Mouse (Mus musculus) cerebellum, adult 9-11 months (tissue): ENCODE results near the gene Syt2.
A peak's percentile ranks its signal among the peaks of the same experiment; 100 is the strongest.

Experiments used
- DNase-seq: peaks from one replicate; pipeline ENCODE4 v3.0.0; 2022

Syt2 gene

DNA sequence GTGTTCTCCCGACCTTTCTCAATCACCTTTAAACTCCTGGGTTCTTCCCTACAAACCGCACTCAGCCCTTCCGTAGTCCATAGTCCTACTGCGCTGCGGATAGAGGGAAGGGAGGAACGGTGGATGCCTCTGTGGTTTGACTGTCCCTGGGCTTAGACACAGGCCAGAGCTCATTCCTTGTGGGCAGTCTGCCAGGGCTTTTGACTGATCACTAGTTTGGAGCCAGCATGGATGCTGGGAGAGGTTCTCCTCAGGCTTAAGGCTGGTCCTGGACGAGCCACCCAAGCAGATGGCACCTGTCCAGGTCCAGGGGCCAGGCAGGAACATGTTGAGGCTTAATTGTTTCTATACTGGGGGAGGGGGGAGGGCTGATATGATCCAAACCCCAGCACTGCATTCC, 103.4 kb downstream of the Syt2 start:
- peak; percentile 85 for DNase-seq

DNA sequence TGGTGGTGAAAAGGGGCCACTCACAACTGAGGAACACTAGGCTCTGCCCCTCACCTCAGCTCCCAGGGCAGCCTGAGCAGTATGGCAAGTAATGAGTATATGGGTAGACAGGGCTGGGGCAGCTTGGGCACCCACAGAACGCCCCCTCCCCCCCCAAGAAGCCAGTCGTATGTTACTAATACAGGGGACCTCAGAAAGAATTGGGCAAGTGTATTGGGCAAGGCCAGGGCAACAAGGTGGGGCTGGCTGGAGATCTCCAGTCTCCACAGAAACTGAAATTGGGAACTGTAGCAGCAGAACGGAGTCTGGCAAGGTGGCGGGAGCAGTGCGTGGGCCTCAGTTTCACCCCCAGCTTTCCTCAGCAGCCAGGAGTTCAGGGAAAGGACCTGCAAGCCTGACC, 106.0 kb downstream of the Syt2 start:
- DNase-seq = peak; percentile 28

DNA sequence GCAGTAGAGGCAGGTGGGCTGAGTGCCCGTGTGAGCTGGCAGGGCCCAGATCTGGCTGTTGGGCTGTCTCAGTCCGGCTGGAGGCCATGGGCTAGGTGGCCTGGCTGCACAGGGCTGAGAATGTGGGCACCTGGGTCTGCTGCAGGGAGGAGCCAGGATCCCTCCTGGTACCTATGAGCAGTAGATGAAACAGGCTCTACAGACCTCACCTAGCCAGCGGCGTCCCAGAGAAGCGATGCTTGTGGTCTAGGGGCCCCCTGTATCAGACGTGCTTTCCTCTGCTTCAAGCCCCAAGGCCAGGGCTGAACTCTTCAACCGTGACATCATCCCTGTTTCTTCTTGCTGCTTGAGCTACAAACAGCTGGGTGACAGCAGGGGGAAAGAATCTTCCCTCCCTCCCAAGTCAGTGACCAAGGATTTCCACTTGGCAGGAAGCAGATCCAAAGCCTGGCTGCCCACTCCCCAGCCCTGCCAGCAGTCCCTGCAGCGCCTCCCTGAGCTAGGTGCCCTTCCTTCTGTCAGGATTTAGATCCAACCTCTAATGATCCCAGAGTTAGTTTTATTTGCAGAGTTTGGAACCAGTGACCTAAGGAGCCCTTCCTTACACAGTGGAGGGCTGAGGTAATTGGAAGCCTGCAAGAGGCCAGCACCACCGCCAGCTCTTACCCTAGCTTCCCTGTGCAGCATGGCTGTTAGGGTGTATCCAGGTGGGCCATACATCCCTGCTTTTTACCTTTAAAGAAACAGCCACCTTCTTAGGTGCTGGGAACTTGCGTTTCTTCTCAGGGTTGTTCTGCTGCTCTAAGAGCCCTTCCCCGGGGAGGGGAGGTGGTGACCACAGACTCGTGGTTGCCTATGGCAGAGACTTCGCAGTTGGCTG, 107.5 kb downstream of the Syt2 start:
- peak; percentile 65 for DNase-seq

DNA sequence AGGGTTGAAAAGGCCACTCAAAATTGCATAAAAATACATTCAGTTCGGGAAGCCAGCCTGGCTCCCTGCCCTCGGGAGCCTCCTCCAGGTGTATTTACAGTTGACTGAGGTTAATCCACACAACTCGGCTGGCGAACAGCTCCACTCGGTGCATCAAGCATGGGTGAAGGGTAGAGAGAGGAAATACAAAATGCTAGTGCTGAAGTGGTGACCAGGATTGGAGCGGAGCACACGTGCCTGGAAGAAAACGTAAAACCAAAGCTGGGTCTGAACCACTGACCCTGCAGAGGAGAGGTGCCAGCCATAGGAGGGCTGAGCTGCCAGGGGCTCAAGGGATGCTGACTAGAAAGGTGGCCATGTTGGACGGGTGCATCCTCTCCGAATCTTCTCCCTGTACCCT, 108.3 kb downstream of the Syt2 start:
- peak; percentile 30 for DNase-seq

DNA sequence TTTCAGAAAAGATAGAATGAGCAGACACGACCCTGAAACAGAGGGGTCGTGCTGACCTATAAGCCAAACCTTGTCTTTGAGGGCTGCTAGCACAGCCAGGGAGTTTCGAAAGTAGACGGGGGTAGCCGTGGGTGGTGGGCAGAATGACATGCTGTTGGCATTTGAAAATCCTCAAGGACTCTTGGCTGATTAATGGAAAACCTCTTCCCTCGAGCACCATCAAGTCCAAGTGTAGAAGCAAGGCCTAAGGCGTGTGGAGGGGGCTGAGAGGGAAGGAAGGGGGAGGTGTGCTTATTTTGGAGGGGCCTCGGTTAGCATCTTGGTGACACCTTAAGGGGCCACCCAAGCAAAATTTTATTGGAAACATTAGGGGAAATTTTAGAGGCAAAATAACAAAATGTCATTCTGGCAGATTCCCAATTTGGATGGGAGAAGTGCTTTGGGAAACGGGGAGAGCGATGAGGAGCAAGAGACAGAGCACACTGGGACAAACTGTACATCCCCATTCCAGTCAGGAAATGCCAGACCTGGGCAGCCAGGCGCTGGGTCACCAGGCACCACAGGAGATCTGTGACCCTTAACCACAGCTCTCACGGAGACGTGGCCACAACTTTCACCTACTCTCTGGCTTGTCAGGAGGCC, 109.2 kb downstream of the Syt2 start:
- peak; percentile 55 for DNase-seq

DNA sequence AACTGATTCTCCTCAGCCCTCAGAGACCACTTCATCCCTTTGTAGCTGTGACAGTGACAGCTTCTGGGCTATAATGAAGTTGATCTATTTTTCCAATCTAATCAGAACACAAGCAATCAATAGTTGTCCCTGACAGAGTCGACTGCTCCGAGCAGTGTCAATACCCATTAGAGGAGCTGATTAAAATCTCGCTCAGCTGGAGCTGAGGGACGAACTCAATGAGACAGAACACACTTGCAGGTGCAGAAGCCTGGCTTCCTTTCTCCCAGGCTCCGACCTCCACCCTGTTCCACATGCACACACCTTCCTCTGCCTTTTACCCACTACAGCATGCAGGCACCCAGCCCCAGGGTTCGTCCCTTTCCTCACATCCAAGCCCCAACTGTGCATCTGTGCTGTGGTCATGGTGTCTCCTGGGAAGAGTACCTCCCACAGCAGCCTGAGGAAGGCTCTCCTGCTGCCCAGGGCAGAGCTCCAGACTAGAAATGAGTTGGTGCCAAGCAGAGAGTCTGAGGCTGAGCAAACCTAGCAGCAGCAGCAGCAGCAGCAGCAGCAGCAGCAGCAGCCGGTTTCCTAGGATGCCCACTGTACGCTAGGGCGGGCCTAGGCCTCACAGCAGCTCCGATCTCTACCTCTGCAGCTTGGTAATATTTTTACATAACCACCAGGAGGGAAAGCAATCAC, 109.9 kb downstream of the Syt2 start:
- DNase-seq = peak; percentile 54

DNA sequence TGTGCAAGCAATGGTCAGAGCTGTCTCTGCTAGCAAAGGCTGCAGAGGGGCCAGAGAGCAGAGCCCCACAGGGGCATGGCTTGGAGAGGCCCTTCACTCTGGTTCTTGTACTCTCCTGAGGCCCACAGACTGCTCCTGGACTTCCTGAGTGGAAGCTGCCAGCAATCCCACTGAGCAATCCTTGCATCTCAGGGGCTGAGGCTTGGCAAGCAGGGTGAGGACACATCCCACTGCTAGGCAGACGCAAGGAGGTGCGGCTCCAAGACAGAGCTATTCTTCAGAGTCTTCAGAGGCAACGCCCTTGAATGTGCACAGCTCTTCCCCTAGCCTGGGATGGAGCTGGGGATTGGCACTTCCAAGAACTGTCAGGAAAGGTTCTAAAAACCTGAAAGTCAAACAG, 110.8 kb downstream of the Syt2 start:
- peak; percentile 69 for DNase-seq

DNA sequence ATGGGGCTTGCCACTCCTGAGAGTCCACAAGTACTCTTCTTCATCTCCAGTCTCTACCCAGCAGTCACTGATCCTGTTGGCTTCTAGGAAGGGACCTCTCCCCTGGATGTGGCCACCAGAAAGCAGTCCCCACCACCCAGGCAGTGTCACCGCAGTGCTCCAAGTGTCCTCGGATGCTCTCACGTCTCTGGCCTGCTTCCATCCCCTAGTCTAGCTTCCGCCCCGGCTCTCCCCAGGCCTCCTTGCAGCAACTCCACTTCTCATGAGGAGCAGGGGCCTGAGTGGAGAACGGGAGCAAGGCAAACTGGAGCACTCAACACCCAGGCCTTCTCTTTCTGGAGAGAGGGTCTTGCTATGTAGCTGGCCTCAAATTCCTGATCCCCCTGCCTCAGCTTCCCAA, 112.7 kb downstream of the Syt2 start:
- peak; percentile 37 for DNase-seq

DNA sequence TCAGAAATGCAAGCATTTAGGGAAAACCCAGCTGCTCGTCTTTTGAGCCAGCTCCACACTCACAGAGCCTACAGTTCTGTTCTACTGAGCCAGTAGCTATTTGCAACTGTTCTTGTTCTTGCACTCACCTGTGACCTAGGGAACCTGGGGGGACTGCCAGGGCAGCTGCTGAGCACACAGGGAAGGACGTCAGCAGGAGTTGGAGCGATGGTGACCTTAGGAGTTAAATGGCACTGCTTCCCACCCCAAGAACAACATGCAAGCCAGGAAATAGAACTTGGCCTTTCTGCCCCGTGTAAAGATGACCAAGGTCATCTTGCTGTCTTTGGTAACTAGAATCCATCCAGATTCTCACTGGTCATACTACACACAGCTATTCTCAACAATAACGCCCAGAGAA, 114.2 kb downstream of the Syt2 start:
- DNase-seq = no peak

DNA sequence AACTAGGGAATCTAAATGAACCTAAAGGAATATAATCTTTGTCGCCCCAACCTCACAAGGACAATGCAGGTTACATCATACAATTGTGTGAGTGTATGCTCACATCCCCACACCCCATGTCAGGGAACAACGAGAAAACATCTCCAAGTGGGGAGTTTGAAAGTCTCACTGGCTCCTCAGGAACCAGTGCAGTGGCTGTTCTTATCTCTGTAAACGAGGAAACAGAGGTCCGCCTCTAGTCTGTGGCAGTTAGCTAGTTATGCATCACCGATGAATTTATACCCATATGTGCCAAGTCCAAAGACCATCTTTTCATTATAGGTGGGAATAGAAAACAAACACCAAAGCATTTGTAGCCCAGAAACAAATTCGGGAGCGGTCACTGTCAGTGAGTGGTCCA, 115.1 kb downstream of the Syt2 start:
- no peak for DNase-seq

DNA sequence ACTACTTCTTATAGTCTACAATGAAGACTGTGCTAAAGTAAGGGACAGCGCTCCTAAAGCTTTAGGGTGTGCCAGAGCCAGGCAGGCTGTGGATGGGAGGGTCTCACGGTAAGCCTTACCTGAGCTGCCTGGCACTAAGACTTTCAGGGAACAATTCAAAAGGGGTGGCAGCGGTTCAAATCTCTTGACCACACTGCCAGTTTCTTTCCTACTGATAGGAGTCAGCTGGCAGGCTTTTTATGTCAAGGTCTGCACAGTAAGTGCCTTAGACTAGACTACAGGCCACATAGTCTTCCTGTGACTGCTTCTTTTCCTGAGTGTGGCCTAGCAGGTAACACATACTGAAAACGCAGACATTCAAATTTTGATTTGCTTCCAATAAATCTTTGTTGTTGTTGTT, 116.8 kb downstream of the Syt2 start:
- DNase-seq = no peak

DNA sequence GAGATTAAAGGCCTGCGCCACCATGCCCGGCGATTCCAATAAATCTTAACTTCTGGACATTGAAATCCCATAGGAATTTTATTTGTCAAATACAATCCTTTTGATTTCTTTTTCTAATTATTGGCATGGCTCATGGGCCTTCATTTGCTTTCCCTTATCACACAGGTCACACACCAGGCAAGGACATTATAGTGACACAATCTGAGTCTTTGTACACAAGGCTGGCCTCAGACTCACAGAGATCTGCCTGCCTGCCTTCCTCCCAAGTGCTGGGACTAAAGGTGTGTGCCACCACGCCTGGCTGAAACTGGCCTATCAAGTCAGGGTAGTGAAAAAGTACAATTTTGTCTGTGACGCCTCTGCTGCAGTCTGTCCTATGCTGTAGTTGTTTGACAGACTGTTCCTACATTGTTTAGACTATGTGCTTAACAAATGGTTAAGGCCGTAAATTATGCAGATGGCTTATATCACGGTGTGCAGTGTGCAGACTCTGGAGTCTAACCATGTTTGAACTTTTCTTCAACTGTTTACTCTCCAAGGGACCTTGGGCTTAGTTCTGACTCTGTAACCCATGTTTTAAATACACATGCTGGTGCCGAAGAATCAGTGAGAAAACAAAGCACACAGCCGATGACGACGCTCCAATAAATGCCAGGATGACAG, 117.4 kb downstream of the Syt2 start:
- DNase-seq = no peak

DNA sequence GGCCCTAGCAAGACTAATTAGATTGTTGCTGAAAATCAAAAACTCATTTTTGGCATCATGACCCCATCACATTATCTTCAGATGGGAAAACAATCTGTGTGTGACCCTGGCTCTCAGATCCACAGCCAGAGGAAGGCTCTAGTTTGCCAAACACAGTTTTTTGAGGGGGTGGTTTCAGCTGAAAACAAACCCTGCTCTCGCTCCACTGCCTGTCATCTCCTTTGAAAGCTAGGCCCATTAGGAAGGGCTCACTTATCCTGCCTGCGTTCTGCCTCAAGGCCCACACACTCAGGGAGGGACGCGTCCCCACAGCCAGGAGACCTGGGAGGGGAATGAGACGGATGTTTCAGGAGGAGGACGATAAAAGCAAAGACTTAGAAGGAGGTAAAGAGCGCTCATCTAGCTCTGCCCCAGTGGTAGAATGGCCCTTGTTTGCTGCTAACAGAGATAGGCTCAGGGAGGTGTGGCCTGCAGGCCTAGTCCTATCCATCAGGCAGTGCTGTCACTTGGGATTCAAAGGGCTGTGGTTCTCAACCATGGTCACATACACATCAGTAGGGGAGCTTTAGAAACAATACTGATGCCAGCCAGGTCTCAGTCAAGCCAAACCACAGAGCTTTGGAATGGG, 118.5 kb downstream of the Syt2 start:
- no peak for DNase-seq

DNA sequence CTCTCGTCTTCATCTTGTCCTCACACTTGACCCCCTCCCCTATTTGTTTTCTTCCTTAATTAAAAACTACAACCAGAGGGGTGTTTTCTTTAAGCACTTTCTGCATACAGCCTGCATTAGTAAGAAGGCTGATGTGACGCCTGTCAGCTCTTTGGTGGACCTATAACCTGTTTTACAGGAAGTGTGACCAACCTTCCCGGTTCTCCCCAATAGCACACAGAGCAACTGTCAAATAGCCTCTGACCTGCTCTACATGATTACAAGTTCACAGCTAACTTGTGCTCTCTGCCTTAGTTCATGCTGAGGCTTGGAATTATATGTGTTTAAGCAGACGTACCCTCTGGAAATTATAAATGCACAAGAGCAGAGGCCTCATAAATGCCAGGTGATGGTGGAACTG, 120.0 kb downstream of the Syt2 start:
- no peak for DNase-seq

DNA sequence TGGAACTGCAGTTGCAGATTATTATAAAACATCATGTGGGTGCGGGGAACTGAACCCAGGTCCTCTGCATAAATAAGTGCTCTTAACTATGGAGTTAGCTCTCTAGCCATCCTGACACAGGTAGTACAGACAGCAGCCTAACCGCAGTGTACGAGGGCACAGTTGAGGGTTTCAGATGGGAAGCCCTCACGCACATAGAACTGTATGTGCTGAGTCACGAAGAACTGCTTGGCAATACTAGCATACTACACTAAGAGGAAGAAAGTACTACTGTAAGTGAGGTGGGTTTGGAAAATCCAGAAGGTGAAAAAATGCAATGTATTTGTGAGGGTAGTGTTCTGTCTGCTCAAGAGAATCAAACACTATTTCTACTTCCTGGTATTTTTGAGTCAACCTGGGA, 123.8 kb downstream of the Syt2 start:
- DNase-seq = no peak

DNA sequence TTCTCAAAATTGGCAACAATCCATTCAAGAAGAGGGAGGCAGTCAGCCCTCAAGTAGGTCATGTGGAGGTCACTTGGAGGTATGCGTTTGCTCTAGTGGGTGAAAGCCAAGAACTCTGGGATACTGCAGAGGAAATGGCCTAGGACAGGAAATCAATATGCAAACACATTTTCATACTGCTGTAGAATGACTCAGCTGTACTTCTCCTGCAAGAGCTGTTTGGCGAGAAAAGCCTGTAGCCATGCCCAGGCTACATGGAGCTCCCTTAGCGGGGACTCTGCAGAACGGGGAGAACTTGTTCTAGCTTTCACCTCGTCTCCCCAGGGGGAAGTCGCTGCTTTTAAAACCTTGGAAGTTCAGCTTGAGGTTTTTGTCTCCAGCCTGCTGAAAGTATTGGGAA, 124.9 kb downstream of the Syt2 start:
- no peak for DNase-seq

DNA sequence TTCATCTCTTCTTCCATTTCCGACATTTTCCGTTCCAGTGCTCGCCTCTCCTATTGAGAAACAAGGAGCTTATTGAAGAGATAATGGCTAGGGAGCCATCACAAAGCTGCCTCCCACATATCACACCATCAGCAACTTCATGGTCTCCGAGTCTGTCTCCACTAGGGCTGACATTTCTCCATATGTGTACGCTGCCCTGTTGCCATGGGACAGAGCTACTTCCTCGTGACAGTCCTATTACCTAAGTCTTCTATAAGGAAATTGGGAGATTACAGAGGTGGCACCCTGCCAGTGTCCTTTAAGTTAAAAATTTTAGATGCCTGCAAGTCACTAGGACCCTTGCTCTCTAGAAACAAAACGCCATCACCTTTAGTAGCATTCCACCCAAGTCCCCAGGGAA, 125.5 kb downstream of the Syt2 start:
- DNase-seq = no peak

DNA sequence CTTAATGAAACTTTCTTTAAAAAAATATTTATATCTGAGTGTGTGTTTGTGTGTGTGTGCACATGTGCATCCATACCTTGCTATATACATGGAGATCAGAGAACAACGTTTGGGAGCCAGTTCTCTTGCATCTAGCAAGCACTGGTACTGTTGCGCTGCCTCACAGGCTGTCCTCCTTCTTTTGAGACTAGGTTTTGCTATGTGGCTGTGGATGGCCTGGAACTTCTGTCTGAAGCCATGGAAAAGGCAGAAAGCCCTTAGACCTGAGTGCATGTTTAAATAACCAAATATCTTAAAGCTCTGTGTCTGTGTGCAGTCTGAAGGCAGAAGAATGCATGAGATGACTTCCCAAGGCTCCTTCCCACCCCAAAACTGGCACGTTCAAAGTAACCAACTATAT, 126.3 kb downstream of the Syt2 start:
- no peak for DNase-seq

DNA sequence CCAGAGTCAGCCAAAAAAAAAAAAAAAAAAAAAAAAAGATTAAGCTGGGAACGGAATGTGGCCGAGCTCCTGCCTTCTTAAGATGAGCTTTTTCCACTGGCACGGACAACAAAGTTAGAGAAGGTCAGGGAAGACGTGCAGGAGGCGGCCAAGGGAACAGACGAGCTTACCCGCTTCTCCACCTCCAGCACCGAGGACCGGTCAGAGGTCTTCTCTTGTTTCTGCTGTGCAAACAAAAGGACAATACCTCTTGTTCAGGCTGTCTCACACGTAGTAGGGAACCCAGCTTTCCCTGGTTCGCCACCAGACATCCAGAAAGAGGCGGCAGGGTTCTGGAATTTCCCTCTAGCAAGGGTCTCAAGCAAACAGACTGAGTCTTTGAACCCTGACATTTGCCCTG, 126.8 kb downstream of the Syt2 start:
- no peak for DNase-seq

DNA sequence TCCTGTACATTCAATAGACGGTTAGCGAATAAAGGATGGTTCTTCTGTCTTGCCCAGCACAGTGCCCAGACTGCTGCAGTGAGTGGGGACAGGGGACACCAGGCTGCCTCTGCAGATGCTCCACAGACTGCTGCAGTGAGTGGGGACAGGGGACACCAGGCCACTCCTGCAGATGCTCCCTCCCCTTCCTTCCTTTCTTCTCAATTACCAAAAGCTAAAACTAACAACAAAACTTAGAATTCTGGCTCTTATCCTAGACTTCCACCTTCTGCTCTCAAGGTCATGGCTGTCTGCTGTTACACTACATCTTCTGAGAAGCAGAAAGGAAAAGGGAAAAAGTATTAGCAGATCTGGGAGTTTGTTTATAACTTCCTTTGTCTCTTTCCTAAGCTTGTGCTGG, 127.8 kb downstream of the Syt2 start:
- no peak for DNase-seq

DNA sequence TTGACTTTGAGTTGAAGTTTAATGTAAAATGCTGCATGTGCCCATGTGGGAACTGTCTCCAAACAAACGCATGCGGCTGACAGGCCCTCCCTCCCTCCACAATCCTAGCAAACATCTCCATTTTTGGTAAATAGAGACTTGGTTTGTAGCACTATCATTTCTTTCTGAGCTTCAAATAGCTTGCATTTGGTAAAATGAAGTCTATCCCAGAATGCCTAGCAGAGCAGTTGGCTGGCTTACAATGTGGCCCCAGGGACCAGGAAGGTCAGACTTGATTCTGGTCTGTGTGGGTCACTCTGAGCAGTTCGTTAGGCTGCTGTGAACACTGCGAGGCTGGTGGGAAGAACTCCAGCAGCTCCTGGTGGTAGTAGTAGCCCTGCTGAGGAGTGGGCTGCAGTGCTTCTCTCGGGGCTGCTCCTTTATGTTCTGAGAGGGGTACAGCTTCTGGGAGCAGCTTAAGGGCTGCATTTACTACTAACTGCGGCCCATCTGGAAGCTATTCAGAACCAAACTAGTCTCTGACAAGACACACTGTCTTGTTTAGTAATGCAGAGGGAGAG, 128.3 kb downstream of the Syt2 start:
- no peak for DNase-seq

DNA sequence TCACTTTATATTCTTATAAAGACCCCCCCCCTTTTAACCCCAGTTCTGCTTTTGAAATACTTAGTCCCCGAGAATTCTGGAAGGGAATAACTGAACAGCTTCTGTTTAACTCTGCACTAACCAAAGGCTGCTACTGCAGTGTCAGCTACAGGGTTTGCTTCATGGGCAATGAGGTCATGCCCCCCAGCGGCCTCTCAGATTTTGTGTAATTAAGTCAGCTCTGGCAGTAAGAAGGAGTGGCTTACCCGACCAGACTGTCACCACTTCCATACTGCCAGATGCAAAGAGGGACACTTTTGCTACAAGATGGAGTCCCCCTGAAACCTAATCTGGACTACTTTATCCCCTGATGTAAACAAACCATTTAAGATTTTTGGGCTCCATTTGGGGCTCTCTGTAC, 129.2 kb downstream of the Syt2 start:
- DNase-seq = no peak
